Mouse (Mus musculus) forebrain, postnatal 0 days (tissue): Measurements from ENCODE around the gene Snx5. TPM values are rescaled to one million over a fixed set of nuclear protein-coding genes. Genes with fewer than 3 reads are reported as not detected.

Experiments
- ATAC-seq: fragments of 200-750 bp; cut with Nextera tagmentation; 2 replicates; pipeline ENCODE4 v1.8.0; 2017; ENCODE audit warnings: mild to moderate bottlenecking, moderate library complexity
- DNase-seq: peaks from one replicate; pipeline ENCODE4 v3.0.0-alpha.2; 2015
- H3K27ac ChIP-seq: fragments of 300-500 bp; sonication (generic); 2 replicates; pipeline ENCODE4 v1.5.1; 2014; ENCODE audit warnings: low read depth, mild to moderate bottlenecking, antibody characterized with exemption, low read length, moderate library complexity, mixed read lengths
- H3K27me3 ChIP-seq: fragments of 300-500 bp; sonication (generic); 2 replicates; pipeline ENCODE4 v1.6.1; 2014; ENCODE audit warnings: mild to moderate bottlenecking, low read length, mixed read lengths; ENCODE audit not compliant: insufficient read depth
- H3K36me3 ChIP-seq: fragments of 300-500 bp; sonication (generic); 2 replicates; pipeline ENCODE4 v1.6.1; 2014; ENCODE audit warnings: mild to moderate bottlenecking, moderate library complexity; ENCODE audit not compliant: insufficient read depth
- H3K4me1 ChIP-seq: fragments of 300-500 bp; sonication (generic); 2 replicates; pipeline ENCODE4 v1.6.1; 2014; ENCODE audit warnings: antibody characterized with exemption; ENCODE audit not compliant: insufficient read depth
- H3K4me2 ChIP-seq: fragments of 300-500 bp; sonication (generic); 2 replicates; pipeline ENCODE4 v1.6.1; 2014; ENCODE audit warnings: low read depth, mild to moderate bottlenecking, moderate library complexity
- H3K4me3 ChIP-seq: fragments of 300-500 bp; sonication (generic); 2 replicates; pipeline ENCODE4 v1.5.1; 2014; ENCODE audit warnings: low read depth, low read length, mixed read lengths
- H3K9ac ChIP-seq: fragments of 300-500 bp; sonication (generic); 2 replicates; pipeline ENCODE4 v1.6.1; 2014; ENCODE audit warnings: mild to moderate bottlenecking
- H3K9me3 ChIP-seq: fragments of 300-500 bp; sonication (generic); 2 replicates; pipeline ENCODE4 v1.6.1; 2016; ENCODE audit warnings: low read length
- CTCF ChIP-seq: sonication (generic); IDR thresholded peaks from 2 replicates; pipeline ENCODE4 v1.5.1; 2016; ENCODE audit warnings: antibody characterized with exemption, control low read depth, low read depth
- WGBS: fragments of 180-500 bp; shearing (Covaris S2); extraction: QIAGEN DNeasy Blood & Tissue Kit; methylation state at CpG from one replicate; pipeline ENCODE4 v1.1.7; 2014; 5-methylcytosine and 5-hydroxymethylcytosine counted together
- polyA plus RNA-seq: library from polyadenylated mRNA; unstranded; fragments of >200 nt; fragmentation: Nextera tagmentation; extraction: Ambion mirVana; gene quantifications from 2 replicates; pipeline ENCODE4 v1.2.1, GENCODE M21; 2015
- total RNA-seq: library from RNA; depleted of rRNA; stranded (reverse); fragments of >200 nt; gene quantifications from 2 replicates; pipeline ENCODE4 v1.2.3, GENCODE M21; 2014

Gene Snx5
- total and polyA plus RNA-seq, 2 experiments from 2014 or later: 45.9 to 69.7 TPM

- DNase-seq (no peak), ATAC-seq (no peak)
- Histone ChIP-seq H3K27ac (no peak overlapping the region), H3K4me2 (no peak overlapping the region), H3K9ac (no peak overlapping the region), H3K4me3 (no peak overlapping the region), H3K9me3 (no peaks in the 10 kb centered on the region), H3K36me3 (no peaks in the 10 kb centered on the region), H3K27me3 (no peaks in the 10 kb centered on the region), H3K4me1 (peaks cover 14% of the 10 kb centered on the region)
- 53% methylated on average over 5 of the region's 5 CpGs for WGBS
- TF ChIP-seq CTCF: no peak
Measured at GRCm38 (mm10) chr2:144267004-144267730, 3.5 kb downstream of the Snx5 start.

- H3K4me2 ChIP-seq: no peak overlapping the region
- no peaks in the 10 kb centered on the region for H3K36me3 ChIP-seq
- no peak for ATAC-seq
Measured at GRCm38 (mm10) chr2:144265916-144266683, 4.6 kb downstream of the Snx5 start.

GRCm38 (mm10) chr2:144265120-144265488 lies 5.6 kb downstream of the Snx5 start:
- H3K36me3 ChIP-seq: no peaks in the 10 kb centered on the region
- no peak overlapping the region for H3K4me2 ChIP-seq
- ATAC-seq (no peak), DNase-seq (no peak)
- H3K27ac ChIP-seq: no peak overlapping the region
- peaks cover 14% of the 10 kb centered on the region for H3K4me1 ChIP-seq
- H3K9me3 ChIP-seq: no peaks in the 10 kb centered on the region
- no peak overlapping the region for H3K4me3 ChIP-seq
- no peaks in the 10 kb centered on the region for H3K27me3 ChIP-seq
- no peak for TF ChIP-seq CTCF
- 62% methylated on average over 3 of the region's 3 CpGs for WGBS
- H3K9ac ChIP-seq: no peak overlapping the region

More at GRCm38 (mm10) chr2:144265916-144266683, 4.6 kb downstream of the Snx5 start:
- H3K27me3 ChIP-seq: no peaks in the 10 kb centered on the region
- H3K4me3 ChIP-seq: no peak overlapping the region
- no peaks in the 10 kb centered on the region for H3K9me3 ChIP-seq
- no peak overlapping the region for H3K9ac ChIP-seq
- no peak for TF ChIP-seq CTCF
- no peak overlapping the region for H3K27ac ChIP-seq
- H3K4me1 ChIP-seq: peaks cover 14% of the 10 kb centered on the region
- WGBS: 55% methylated on average over 4 of the region's 4 CpGs
- DNase-seq: no peak

- DNase-seq (no peak), ATAC-seq (no peak)
- Histone ChIP-seq H3K36me3 (peaks cover under 1% of the 10 kb centered on the region; the same call in 1 of the 2 replicates), H3K27ac (no peak overlapping the region), H3K4me2 (no peak overlapping the region), H3K9ac (no peak overlapping the region), H3K9me3 (no peaks in the 10 kb centered on the region), H3K4me3 (no peak overlapping the region), H3K4me1 (peaks cover 14% of the 10 kb centered on the region), H3K27me3 (no peaks in the 10 kb centered on the region)
- WGBS: 71% methylated on average over 5 of the region's 5 CpGs
- no peak for TF ChIP-seq CTCF
Measured at GRCm38 (mm10) chr2:144264398-144265119, 6.1 kb downstream of the Snx5 start.

- no peak for DNase-seq
- H3K4me3 ChIP-seq: no peak overlapping the region
- no peak overlapping the region for H3K27ac ChIP-seq
- H3K27me3 ChIP-seq: no peaks in the 10 kb centered on the region
- no peak overlapping the region for H3K4me2 ChIP-seq
- no peak for ATAC-seq
- TF ChIP-seq CTCF: no peak
- H3K4me1 ChIP-seq: no peaks in the 10 kb centered on the region
- H3K9ac ChIP-seq: no peak overlapping the region
- 91% methylated on average over 2 of the region's 2 CpGs for WGBS
- peaks cover 18% of the 10 kb centered on the region for H3K36me3 ChIP-seq
- no peaks in the 10 kb centered on the region for H3K9me3 ChIP-seq
Measured at GRCm38 (mm10) chr2:144262837-144263236, 7.9 kb downstream of the Snx5 start.

- H3K4me1 ChIP-seq: no peaks in the 10 kb centered on the region
- no peak for TF ChIP-seq CTCF
- ATAC-seq: no peak
- no peak overlapping the region for H3K4me3 ChIP-seq
- no peak overlapping the region for H3K27ac ChIP-seq
- no peak overlapping the region for H3K9ac ChIP-seq
- no peak for DNase-seq
- H3K27me3 ChIP-seq: no peaks in the 10 kb centered on the region
- no peaks in the 10 kb centered on the region for H3K9me3 ChIP-seq
- peaks cover 60% of the 10 kb centered on the region for H3K36me3 ChIP-seq
- H3K4me2 ChIP-seq: no peak overlapping the region
Measured at GRCm38 (mm10) chr2:144250111-144250510, 20.6 kb downstream of the Snx5 start.
